Mouse (Mus musculus) MEL (cell line): ENCODE data around the gene Rhbdl1. TPM values are rescaled to one million over a fixed set of nuclear protein-coding genes. Genes with fewer than 3 reads are reported as not detected.

ENCODE experiments used
- DNase-seq: peaks from one replicate; pipeline ENCODE4 v3.0.0; 2011; ENCODE audit warnings: low read depth, low spot score
- H3K27ac ChIP-seq: 2 replicates; pipeline ENCODE4 v1.5.1; 2012; ENCODE audit warnings: low read depth, mild to moderate bottlenecking, control low read depth, low read length, moderate library complexity; ENCODE audit not compliant: control insufficient read depth
- H3K27me3 ChIP-seq, 2 experiments: fragments of 150-350 bp in 1 of 2; sonication (generic) in 1 of 2; 2 replicates each; pipeline ENCODE4 v1.6.1; 2012; ENCODE audit warnings: low read length in 2 of 2, mild to moderate bottlenecking in 2 of 2, improper control_type of control experiment in 1 of 2, moderate library complexity in 1 of 2; ENCODE audit not compliant: insufficient read depth in 2 of 2, control insufficient read depth in 1 of 2
- H3K36me3 ChIP-seq, 2 experiments: 2 replicates each; pipeline ENCODE4 v1.6.1; 2012 to 2014; ENCODE audit warnings: low read length in 2 of 2, improper control_type of control experiment in 1 of 2, inconsistent platforms in 1 of 2, mild to moderate bottlenecking in 1 of 2; ENCODE audit not compliant: insufficient read depth in 2 of 2, control insufficient read depth in 1 of 2
- H3K4me1 ChIP-seq, 2 experiments: fragments of 150-350 bp in 1 of 2; sonication (generic) in 1 of 2; 2 replicates each; pipeline ENCODE4 v1.6.1; 2012; ENCODE audit warnings: low read length in 2 of 2, improper control_type of control experiment in 1 of 2, mild to moderate bottlenecking in 1 of 2; ENCODE audit not compliant: insufficient read depth in 2 of 2, control insufficient read depth in 1 of 2
- H3K4me3 ChIP-seq, 2 experiments: fragments of 150-350 bp in 1 of 2; sonication (generic) in 1 of 2; 2 replicates each; pipeline ENCODE4 v1.5.1; 2012; ENCODE audit warnings: low read depth in 2 of 2, low read length in 2 of 2, mild to moderate bottlenecking in 2 of 2, moderate library complexity in 2 of 2, control low read depth in 1 of 2, improper control_type of control experiment in 1 of 2; ENCODE audit not compliant: control insufficient read depth in 1 of 2, insufficient read depth in 1 of 2
- H3K79me2 ChIP-seq: 2 replicates; pipeline ENCODE4 v1.6.1; 2012; ENCODE audit warnings: mild to moderate bottlenecking, low read length, moderate library complexity; ENCODE audit not compliant: control insufficient read depth, poor library complexity, insufficient read depth
- H3K9ac ChIP-seq: 2 replicates; pipeline ENCODE4 v1.6.1; 2012; ENCODE audit warnings: low read depth, mild to moderate bottlenecking, control low read depth, low read length, moderate library complexity; ENCODE audit not compliant: control insufficient read depth, poor library complexity, severe bottlenecking
- H3K9me3 ChIP-seq: fragments of 150-350 bp; sonication (generic); replicated peaks from 2 replicates; pipeline ENCODE4 v1.6.1; 2012; ENCODE audit warnings: mild to moderate bottlenecking, low read length, improper control_type of control experiment, moderate library complexity; ENCODE audit not compliant: insufficient read depth
- BHLHE40 ChIP-seq: IDR thresholded peaks from 2 replicates; pipeline ENCODE4 v1.6.1; 2012; ENCODE audit warnings: low read depth, mild to moderate bottlenecking, inconsistent platforms, low read length, improper control_type of control experiment, borderline replicate concordance
- CHD2 ChIP-seq: IDR thresholded peaks from 2 replicates; pipeline ENCODE4 v1.6.1; 2011; ENCODE audit warnings: low read length, improper control_type of control experiment
- CTCF ChIP-seq, 3 experiments: IDR thresholded peaks in 2 of 3; conservative IDR thresholded peaks in 1 of 3; 2 replicates each; pipeline ENCODE4 v1.5.1; 2011 to 2012; ENCODE audit warnings: low read length in 3 of 3, low read depth in 2 of 3, mild to moderate bottlenecking in 2 of 3, improper control_type of control experiment in 1 of 3, inconsistent platforms in 1 of 3, mixed read lengths in 1 of 3, moderate library complexity in 1 of 3; ENCODE audit not compliant: control insufficient read depth in 1 of 3, insufficient read depth in 1 of 3, poor library complexity in 1 of 3, severe bottlenecking in 1 of 3
- E2F4 ChIP-seq: IDR thresholded peaks from 2 replicates; pipeline ENCODE4 v1.6.1; 2011; ENCODE audit warnings: low read depth, low read length, improper control_type of control experiment, borderline replicate concordance
- ELF1 ChIP-seq: IDR thresholded peaks from 2 replicates; pipeline ENCODE4 v1.6.1; 2014; ENCODE audit warnings: low read depth, mild to moderate bottlenecking, inconsistent platforms, low read length, improper control_type of control experiment, moderate library complexity
- EP300 ChIP-seq, 2 experiments: IDR thresholded peaks; 2 replicates each; pipeline ENCODE4 v1.6.1; 2011; ENCODE audit warnings: improper control_type of control experiment in 2 of 2, low read length in 2 of 2, low read depth in 1 of 2, mild to moderate bottlenecking in 1 of 2
- GABPA ChIP-seq: IDR thresholded peaks from 2 replicates; pipeline ENCODE4 v1.6.1; 2012; ENCODE audit warnings: low read depth, mild to moderate bottlenecking, inconsistent platforms, low read length, improper control_type of control experiment, moderate library complexity
- HCFC1 ChIP-seq: IDR thresholded peaks from 2 replicates; pipeline ENCODE4 v1.6.1; 2012; ENCODE audit warnings: low read depth, mild to moderate bottlenecking, inconsistent platforms, low read length, improper control_type of control experiment, moderate library complexity
- KAT2A ChIP-seq: conservative IDR thresholded peaks from 2 replicates; pipeline ENCODE4 v1.6.1; 2012; ENCODE audit warnings: low read depth, low read length, improper control_type of control experiment, inconsistent platforms
- MAFK ChIP-seq: IDR thresholded peaks from 2 replicates; pipeline ENCODE4 v1.6.1; 2011; ENCODE audit warnings: low read depth, mild to moderate bottlenecking, low read length, improper control_type of control experiment, borderline replicate concordance
- MAX ChIP-seq: IDR thresholded peaks from 2 replicates; pipeline ENCODE4 v1.6.1; 2011; ENCODE audit warnings: low read length, improper control_type of control experiment
- MAZ ChIP-seq: IDR thresholded peaks from 2 replicates; pipeline ENCODE4 v1.6.1; 2012; ENCODE audit warnings: low read depth, mild to moderate bottlenecking, inconsistent platforms, low read length, improper control_type of control experiment
- MYB ChIP-seq: IDR thresholded peaks from 2 replicates; pipeline ENCODE4 v1.6.1; 2011; ENCODE audit warnings: mild to moderate bottlenecking, low read depth, low read length, improper control_type of control experiment
- MYC ChIP-seq: IDR thresholded peaks from 2 replicates; pipeline ENCODE4 v1.6.1; 2011; ENCODE audit warnings: low read depth, mild to moderate bottlenecking, low read length, improper control_type of control experiment, moderate library complexity
- NELFE ChIP-seq: IDR thresholded peaks from 2 replicates; pipeline ENCODE4 v1.6.1; 2011; ENCODE audit warnings: low read depth, low read length, improper control_type of control experiment
- NRF1 ChIP-seq: IDR thresholded peaks from 2 replicates; pipeline ENCODE4 v1.6.1; 2014; ENCODE audit warnings: low read depth, mild to moderate bottlenecking, inconsistent platforms, low read length, improper control_type of control experiment, moderate library complexity; ENCODE audit not compliant: poor library complexity, insufficient read depth, severe bottlenecking
- POLR2A ChIP-seq, 2 experiments: IDR thresholded peaks; 2 replicates each; pipeline ENCODE4 v1.6.1; 2011 to 2012; ENCODE audit warnings: low read length in 2 of 2, mild to moderate bottlenecking in 2 of 2, control low read depth in 1 of 2, improper control_type of control experiment in 1 of 2, low read depth in 1 of 2, moderate library complexity in 1 of 2; ENCODE audit not compliant: control insufficient read depth in 1 of 2, insufficient read depth in 1 of 2, poor library complexity in 1 of 2
- POLR2AphosphoS2 ChIP-seq: IDR thresholded peaks from 2 replicates; pipeline ENCODE4 v1.6.1; 2011; ENCODE audit warnings: low read length, improper control_type of control experiment
- RAD21 ChIP-seq: IDR thresholded peaks from 2 replicates; pipeline ENCODE4 v1.6.1; 2011; ENCODE audit warnings: mild to moderate bottlenecking, low read depth, low read length, improper control_type of control experiment
- SIN3A ChIP-seq: IDR thresholded peaks from 2 replicates; pipeline ENCODE4 v1.6.1; 2012; ENCODE audit warnings: low read length, improper control_type of control experiment, inconsistent platforms
- SMC3 ChIP-seq: IDR thresholded peaks from 2 replicates; pipeline ENCODE4 v1.6.1; 2011; ENCODE audit warnings: low read depth, low read length, improper control_type of control experiment
- TAL1 ChIP-seq: IDR thresholded peaks from 2 replicates; pipeline ENCODE4 v1.6.1; 2012; ENCODE audit warnings: mild to moderate bottlenecking, inconsistent platforms, low read length, moderate library complexity, mixed read lengths
- TBP ChIP-seq: IDR thresholded peaks from 2 replicates; pipeline ENCODE4 v1.8.0; 2011; ENCODE audit warnings: low read depth, low read length, improper control_type of control experiment
- TCF12 ChIP-seq: IDR thresholded peaks from 2 replicates; pipeline ENCODE4 v1.6.1; 2014; ENCODE audit warnings: low read depth, mild to moderate bottlenecking, inconsistent platforms, low read length, improper control_type of control experiment, moderate library complexity
- USF1 ChIP-seq: IDR thresholded peaks from 2 replicates; pipeline ENCODE4 v1.6.1; 2014; ENCODE audit warnings: low read depth, mild to moderate bottlenecking, inconsistent platforms, low read length, improper control_type of control experiment, moderate library complexity
- ZC3H11A ChIP-seq: IDR thresholded peaks from 2 replicates; pipeline ENCODE4 v1.6.1; 2012; ENCODE audit warnings: low read depth, mild to moderate bottlenecking, inconsistent platforms, low read length, improper control_type of control experiment
- ZKSCAN1 ChIP-seq: IDR thresholded peaks from 2 replicates; pipeline ENCODE4 v1.6.1; 2012; ENCODE audit warnings: low read depth, mild to moderate bottlenecking, inconsistent platforms, low read length, improper control_type of control experiment, moderate library complexity
- ZMIZ1 ChIP-seq: IDR thresholded peaks from 2 replicates; pipeline ENCODE4 v1.6.1; 2012; ENCODE audit warnings: low read depth, mild to moderate bottlenecking, inconsistent platforms, low read length, improper control_type of control experiment, moderate library complexity
- ZNF384 ChIP-seq: IDR thresholded peaks from 2 replicates; pipeline ENCODE4 v1.6.1; 2012; ENCODE audit warnings: low read depth, mild to moderate bottlenecking, inconsistent platforms, low read length, improper control_type of control experiment
- polyA plus RNA-seq, 2 experiments: library from polyadenylated mRNA; stranded (reverse) in 1 of 2; unstranded in 1 of 2; fragments of >175 nt in 1 of 2; fragments of >200 nt in 1 of 2; gene quantifications; 2 replicates each; pipeline versions ENCODE4 v1.2.1 to v1.2.4; 2012; ENCODE audit warnings: low replicate concordance in 2 of 2, low read depth in 1 of 2; ENCODE audit not compliant: insufficient read length in 2 of 2, insufficient read depth in 1 of 2, missing spikeins in 1 of 2
- total RNA-seq: library from RNA; depleted of rRNA; stranded (reverse); fragments of 300-350 nt; gene quantifications from 2 replicates; pipeline ENCODE4 v1.2.3, GENCODE M21; 2012; rRNA removed

Rhbdl1 gene
- total and polyA plus RNA-seq, 3 experiments = 1.4 to 4.0 TPM; not detected in 1

DNA sequence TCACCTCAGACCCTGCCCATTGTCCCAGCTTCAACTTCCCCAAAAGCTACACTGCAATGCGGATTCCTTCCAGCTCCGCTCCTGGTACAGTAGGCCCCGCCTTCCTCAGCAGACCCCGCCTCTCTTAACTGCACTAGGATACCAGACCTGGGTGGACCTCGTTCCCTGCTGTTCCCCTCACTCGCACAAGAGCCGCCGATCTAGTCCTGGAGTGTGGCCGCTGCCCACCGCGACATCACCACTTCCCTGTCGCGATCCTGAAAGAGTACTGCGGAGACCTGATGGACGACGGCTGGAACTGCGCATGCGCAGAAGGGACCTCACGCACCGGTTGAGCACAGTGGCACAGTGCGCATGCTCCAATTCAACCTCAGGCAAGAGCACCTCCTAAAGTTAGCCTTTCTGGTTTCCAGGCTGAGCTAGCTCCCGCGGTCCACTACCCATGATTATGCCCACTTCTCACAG lies 51.8 kb downstream of the Rhbdl1 start, which contains the start of gene Haghl:
TSS of gene Haghl (minus strand) at position 393 of the 465 bp plus-strand sequence.
- Histone ChIP-seq H3K4me3 (peak within 1 kb of the TSS; percentile 66 to 91), H3K36me3 (peaks cover 0 to 2% of the 10 kb centered on the region in 2 experiments; a peak in 2 of 4 replicates), H3K4me1 (no peaks in the 10 kb centered on the region), H3K27me3 (no peaks in the 10 kb centered on the region), H3K9ac (peak within 1 kb of the TSS; percentile 60), H3K27ac (peak within 1 kb of the TSS; percentile 58), H3K79me2 (no peaks in the 10 kb centered on the region), H3K9me3 (no peaks in the 10 kb centered on the region)
- DNase-seq = peak; percentile 98
- TF ChIP-seq NELFE = peak; percentile 85
- TF ChIP-seq TCF12 = peak; percentile 21; the same call in 1 of the 2 replicates
- TF ChIP-seq CHD2 = no peak
- TF ChIP-seq SMC3 = no peak
- no peak for TF ChIP-seq CTCF (IDR thresholded peaks at IDR 0.05 in 2 of 3, conservative IDR thresholded peaks at IDR 0.05 in 1 of 3; ENCODE audit: control insufficient read depth in 1 of 3, insufficient read depth in 1 of 3, low read depth in 2 of 3, low read length in 3 of 3, poor library complexity in 1 of 3, severe bottlenecking in 1 of 3)
- TF ChIP-seq ELF1 = no peak
- peak; percentile 96 for TF ChIP-seq NRF1
- TF ChIP-seq RAD21 = no peak
- no peak for TF ChIP-seq MYC
- TF ChIP-seq ZC3H11A = no peak
- no peak for TF ChIP-seq MYB
- no peak for TF ChIP-seq ZNF384
- peak; percentile 67; the same call in 1 of the 2 replicates for TF ChIP-seq ZMIZ1
- TF ChIP-seq MAZ = no peak
- no peak for TF ChIP-seq E2F4
- peak; percentile 69 for TF ChIP-seq HCFC1
- TF ChIP-seq MAX = peak; percentile 41; the same call in 1 of the 2 replicates
- TF ChIP-seq GABPA = no peak
- TF ChIP-seq ZKSCAN1 = no peak
- TF ChIP-seq KAT2A = no peak
- peak; percentile 50 to 86; a peak in 3 of 4 replicates for TF ChIP-seq POLR2A (IDR thresholded peaks at IDR 0.05; ENCODE audit: control insufficient read depth in 1 of 2, insufficient read depth in 1 of 2, low read depth in 1 of 2, low read length in 2 of 2, poor library complexity in 1 of 2)
- peak; percentile 86 for TF ChIP-seq POLR2AphosphoS2
- TF ChIP-seq BHLHE40 = no peak
- 0 out of 2 replicates have a peak, but pooled peaks have one; percentile 29 for TF ChIP-seq SIN3A
- TF ChIP-seq TAL1 = no peak
- TF ChIP-seq EP300 (IDR thresholded peaks at IDR 0.05; ENCODE audit: low read depth in 1 of 2, low read length in 2 of 2) = no peak
- no peak for TF ChIP-seq MAFK
- TF ChIP-seq USF1 = no peak
- TF ChIP-seq TBP = peak; percentile 55; the same call in 1 of the 2 replicates

Other genes starting within 250 kb of the Rhbdl1 start
- gene Gng13, start 120.1 kb downstream of the Rhbdl1 start, total RNA-seq = 3.1 and 3.9 TPM in 2 replicates
- gene Gng13, start 120.1 kb downstream of the Rhbdl1 start, polyA plus RNA-seq = under 1 TPM in 1 of 2 experiments, not detected in 1; 0.13 TPM
- gene Chtf18, start 109.9 kb downstream of the Rhbdl1 start, total RNA-seq = 29.9 and 35.5 TPM in 2 replicates
- gene Chtf18, start 109.9 kb downstream of the Rhbdl1 start, polyA plus RNA-seq = 10 to 100 TPM in 1 of 2 experiments, not detected in 1; 71.1 TPM
- 7.3 and 8.2 TPM in 2 replicates for gene Rpusd1, start 109.6 kb downstream of the Rhbdl1 start, total RNA-seq
- gene Rpusd1, start 109.6 kb downstream of the Rhbdl1 start, polyA plus RNA-seq = 10 to 100 TPM in 1 of 2 experiments, not detected in 1; 23.9 TPM
- 0.08 TPM in 1 of 2 replicates, not detected in the other for gene Mslnl, start 101.3 kb downstream of the Rhbdl1 start, total RNA-seq
- under 1 TPM in 1 of 2 experiments, not detected in 1; 0.08 TPM for gene Mslnl, start 101.3 kb downstream of the Rhbdl1 start, polyA plus RNA-seq
- not detected in 2 replicates for gene Msln, start 82.9 kb downstream of the Rhbdl1 start, total RNA-seq
- not detected for gene Msln, start 82.9 kb downstream of the Rhbdl1 start, polyA plus RNA-seq
- 26.9 and 34.3 TPM in 2 replicates for gene Narfl, start 63.5 kb downstream of the Rhbdl1 start, total RNA-seq
- gene Narfl, start 63.5 kb downstream of the Rhbdl1 start, polyA plus RNA-seq = 10 to 100 TPM in 1 of 2 experiments, not detected in 1; 30.6 TPM
- gene Haghl, start 51.6 kb downstream of the Rhbdl1 start, total RNA-seq = 10.7 and 12.6 TPM in 2 replicates
- gene Haghl, start 51.6 kb downstream of the Rhbdl1 start, polyA plus RNA-seq = 10 to 100 TPM in 1 of 2 experiments, not detected in 1; 13.2 TPM
- 0.08 TPM in 1 of 2 replicates, not detected in the other for gene Ccdc78, start 50.7 kb downstream of the Rhbdl1 start, total RNA-seq
- under 1 TPM in 1 of 2 experiments, not detected in 1; 0.85 TPM for gene Ccdc78, start 50.7 kb downstream of the Rhbdl1 start, polyA plus RNA-seq
- 35.3 and 39.0 TPM in 2 replicates for gene Fam173a, start 44.4 kb downstream of the Rhbdl1 start, total RNA-seq
- gene Fam173a, start 44.4 kb downstream of the Rhbdl1 start, polyA plus RNA-seq = 10 to 100 TPM in 1 of 2 experiments, not detected in 1; 36.6 TPM
- 0.92 TPM in 1 of 2 replicates, not detected in the other for gene AC134908.4, start 41.6 kb downstream of the Rhbdl1 start, total RNA-seq
- not detected for gene AC134908.4, start 41.6 kb downstream of the Rhbdl1 start, polyA plus RNA-seq
- gene Metrn, start 40.2 kb downstream of the Rhbdl1 start, total RNA-seq = 95.7 and 104 TPM in 2 replicates
- gene Metrn, start 40.2 kb downstream of the Rhbdl1 start, polyA plus RNA-seq = 100 to 1,000 TPM in 1 of 2 experiments, not detected in 1; 116 TPM
- gene Fbxl16, start 28.2 kb downstream of the Rhbdl1 start, total RNA-seq = not detected in 2 replicates
- gene Fbxl16, start 28.2 kb downstream of the Rhbdl1 start, polyA plus RNA-seq = under 1 TPM in 1 of 2 experiments, not detected in 1; 0.11 TPM
- gene Wdr24, start 13.7 kb downstream of the Rhbdl1 start, total RNA-seq = 29.4 and 38.8 TPM in 2 replicates
- 10 to 100 TPM in 1 of 2 experiments, not detected in 1; 35.0 TPM for gene Wdr24, start 13.7 kb downstream of the Rhbdl1 start, polyA plus RNA-seq
- 12.9 and 13.1 TPM in 2 replicates for gene Jmjd8, start 8.4 kb downstream of the Rhbdl1 start, total RNA-seq
- 10 to 100 TPM in 1 of 2 experiments, not detected in 1; 23.9 TPM for gene Jmjd8, start 8.4 kb downstream of the Rhbdl1 start, polyA plus RNA-seq
- gene Stub1, start 3.9 kb downstream of the Rhbdl1 start, total RNA-seq = 74.0 and 75.0 TPM in 2 replicates
- gene Stub1, start 3.9 kb downstream of the Rhbdl1 start, polyA plus RNA-seq = 10 to 100 TPM in 1 of 2 experiments, not detected in 1; 99.7 TPM
- gene Gm20683, start 4.5 kb upstream of the Rhbdl1 start, total RNA-seq = 2.8 and 4.9 TPM in 2 replicates
- 1 to 10 TPM in 1 of 2 experiments, not detected in 1; 6.8 TPM for gene Gm20683, start 4.5 kb upstream of the Rhbdl1 start, polyA plus RNA-seq
- 24.9 and 29.1 TPM in 2 replicates for gene Rhot2, start 7.6 kb upstream of the Rhbdl1 start, total RNA-seq
- gene Rhot2, start 7.6 kb upstream of the Rhbdl1 start, polyA plus RNA-seq = 10 to 100 TPM in 1 of 2 experiments, not detected in 1; 54.5 TPM
- 22.5 and 23.7 TPM in 2 replicates for gene Wdr90, start 24.2 kb upstream of the Rhbdl1 start, total RNA-seq
- 10 to 100 TPM in 1 of 2 experiments, not detected in 1; 44.5 TPM for gene Wdr90, start 24.2 kb upstream of the Rhbdl1 start, polyA plus RNA-seq
- 73.9 and 88.9 TPM in 2 replicates for gene Mcrip2, start 31.5 kb upstream of the Rhbdl1 start, total RNA-seq
- gene Mcrip2, start 31.5 kb upstream of the Rhbdl1 start, polyA plus RNA-seq = 100 to 1,000 TPM; 107 to 281 TPM
- 31.7 and 33.6 TPM in 2 replicates for gene Mettl26, start 37.8 kb upstream of the Rhbdl1 start, total RNA-seq
- 10 to 100 TPM in 1 of 2 experiments, not detected in 1; 50.6 TPM for gene Mettl26, start 37.8 kb upstream of the Rhbdl1 start, polyA plus RNA-seq
- 0.13 and 0.19 TPM in 2 replicates for gene Wfikkn1, start 43.6 kb upstream of the Rhbdl1 start, total RNA-seq
- under 1 TPM in 1 of 2 experiments, not detected in 1; 0.53 TPM for gene Wfikkn1, start 43.6 kb upstream of the Rhbdl1 start, polyA plus RNA-seq
- 3.7 and 4.8 TPM in 2 replicates for gene Rab40c, start 82.4 kb upstream of the Rhbdl1 start, total RNA-seq
- 10 to 100 TPM in 1 of 2 experiments, not detected in 1; 23.2 TPM for gene Rab40c, start 82.4 kb upstream of the Rhbdl1 start, polyA plus RNA-seq
- 50.7 and 67.8 TPM in 2 replicates for gene Pigq, start 107.6 kb upstream of the Rhbdl1 start, total RNA-seq
- gene Pigq, start 107.6 kb upstream of the Rhbdl1 start, polyA plus RNA-seq = 100 to 1,000 TPM; 193 to 825 TPM
- gene Nhlrc4, start 107.7 kb upstream of the Rhbdl1 start, total RNA-seq = 0.16 and 0.23 TPM in 2 replicates
- gene Nhlrc4, start 107.7 kb upstream of the Rhbdl1 start, polyA plus RNA-seq = under 1 TPM in 1 of 2 experiments, not detected in 1; 0.19 TPM
- not detected in 2 replicates for gene A930017K11Rik, start 115.3 kb upstream of the Rhbdl1 start, total RNA-seq
- not detected for gene A930017K11Rik, start 115.3 kb upstream of the Rhbdl1 start, polyA plus RNA-seq
- gene Capn15, start 148.5 kb upstream of the Rhbdl1 start, total RNA-seq = 5.6 and 6.2 TPM in 2 replicates
- 10 to 100 TPM in 1 of 2 experiments, not detected in 1; 16.2 TPM for gene Capn15, start 148.5 kb upstream of the Rhbdl1 start, polyA plus RNA-seq
- 3.1 and 3.2 TPM in 2 replicates for gene Rab11fip3, start 232.3 kb upstream of the Rhbdl1 start, total RNA-seq
- gene Rab11fip3, start 232.3 kb upstream of the Rhbdl1 start, polyA plus RNA-seq = 10 to 100 TPM in 1 of 2 experiments, not detected in 1; 18.9 TPM